Mouse (Mus musculus): Measurements from ENCODE around the gene Tcf7l2. TPM values are rescaled to one million over a fixed set of nuclear protein-coding genes. Genes with fewer than 3 reads are reported as not detected.

Gene Tcf7l2
- polyA plus RNA-seq, 1 experiment from 2014 or later, result 29.6 TPM

- no peak overlapping the region for H3K4me2 ChIP-seq
Measured at GRCm38 (mm10) chr19:55911941-55912340, 170.3 kb downstream of the Tcf7l2 start.

DNA sequence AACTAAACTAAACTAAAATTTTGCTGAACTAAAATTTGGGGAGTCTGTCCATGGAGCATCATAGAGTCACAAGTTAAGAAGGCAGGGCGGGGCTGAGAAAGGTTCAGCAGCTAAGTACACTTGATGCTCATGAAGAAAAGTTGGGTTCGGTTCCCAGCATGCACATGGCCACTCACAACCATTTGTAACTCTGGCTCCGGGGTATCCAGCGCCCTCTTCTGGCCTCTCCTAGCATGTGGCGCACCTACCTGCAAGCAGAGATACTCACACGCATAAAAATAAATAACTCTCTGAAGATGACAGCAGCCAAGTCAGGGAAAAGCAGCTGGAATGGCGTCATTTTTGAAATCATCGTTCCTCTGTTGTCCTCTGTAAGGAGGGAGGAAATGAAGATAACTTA lies 171.2 kb downstream of the Tcf7l2 start:
- Histone ChIP-seq H3K36me3 (peaks cover 10% of the 10 kb centered on the region), H3K9ac (no peak overlapping the region), H3K27me3 (no peaks in the 10 kb centered on the region), H3K4me1 (replicated peaks) (peaks cover 29% of the 10 kb centered on the region), H3K9me3 (no peaks in the 10 kb centered on the region), H3K27ac (no peak overlapping the region), H3K4me2 (no peak overlapping the region), H3K4me3 (no peak overlapping the region)
- no peak for ATAC-seq (ENCODE audit: low FRiP score)
- WGBS, result 93% methylated on average over 8 of the region's 8 CpGs

More at GRCm38 (mm10) chr19:55911941-55912340, 170.3 kb downstream of the Tcf7l2 start:
- H3K27me3 ChIP-seq, result 0 out of 2 replicates have a peak, but pooled peaks cover under 1% of the 10 kb centered on the region
- H3K27ac ChIP-seq, result no peak overlapping the region
- 67% methylated on average over 8 of the region's 8 CpGs for WGBS
- peaks cover 29% of the 10 kb centered on the region for H3K4me1 ChIP-seq (replicated peaks)
- H3K9ac ChIP-seq, result no peak overlapping the region
- H3K4me3 ChIP-seq, result no peak overlapping the region
- ATAC-seq (ENCODE audit: low FRiP score), result no peak
- no peaks in the 10 kb centered on the region for H3K9me3 ChIP-seq
- peaks cover 7% of the 10 kb centered on the region; the same call in 1 of the 2 replicates for H3K36me3 ChIP-seq

GRCm38 (mm10) chr19:55913585-55913984 lies 172.0 kb downstream of the Tcf7l2 start:
- H3K27me3 ChIP-seq, result no peaks in the 10 kb centered on the region
- no peak overlapping the region for H3K9ac ChIP-seq
- no peak for ATAC-seq (ENCODE audit: low FRiP score)
- WGBS, result 57% methylated on average over 10 of the region's 10 CpGs
- H3K4me2 ChIP-seq, result no peak overlapping the region
- peaks cover 29% of the 10 kb centered on the region for H3K4me1 ChIP-seq (replicated peaks)
- H3K27ac ChIP-seq, result no peak overlapping the region
- no peak overlapping the region for H3K4me3 ChIP-seq
- H3K9me3 ChIP-seq, result no peaks in the 10 kb centered on the region
- peaks cover 10% of the 10 kb centered on the region for H3K36me3 ChIP-seq

DNA sequence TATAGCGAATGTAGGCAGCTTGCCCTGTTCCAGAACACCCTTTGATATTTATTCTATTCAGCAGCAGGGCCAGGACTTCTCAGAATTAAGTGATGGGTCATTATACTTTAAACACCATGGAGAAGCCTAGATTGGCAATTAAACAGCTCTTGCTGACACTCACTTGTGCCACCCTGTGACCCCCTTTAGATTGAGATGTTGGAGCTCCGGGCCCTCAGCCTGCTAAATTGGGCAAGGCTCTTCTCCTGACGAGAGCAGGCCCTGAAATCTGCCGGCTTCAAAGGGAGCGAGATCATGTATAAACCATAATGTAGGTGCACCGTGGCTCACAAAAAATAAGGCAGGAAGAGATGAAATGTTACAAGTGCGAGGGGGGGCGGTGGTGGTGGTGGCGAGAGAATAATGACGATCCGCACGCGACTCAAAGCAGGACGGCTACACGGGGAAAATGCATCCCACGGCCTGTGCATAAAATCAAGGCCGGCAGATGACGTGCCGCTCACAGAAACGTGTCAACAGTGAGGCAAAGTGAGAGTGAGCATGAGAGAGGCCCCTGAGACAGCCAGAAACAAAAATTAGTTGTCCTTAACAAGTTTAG lies 173.1 kb downstream of the Tcf7l2 start:
- ATAC-seq (ENCODE audit: low FRiP score), result no peak
- no peak overlapping the region for H3K9ac ChIP-seq
- no peak overlapping the region for H3K27ac ChIP-seq
- H3K4me2 ChIP-seq, result no peak overlapping the region
- no peaks in the 10 kb centered on the region for H3K27me3 ChIP-seq
- no peak overlapping the region for H3K4me3 ChIP-seq
- H3K36me3 ChIP-seq, result peaks cover 14% of the 10 kb centered on the region
- no peaks in the 10 kb centered on the region for H3K9me3 ChIP-seq
- H3K4me1 ChIP-seq (replicated peaks), result peaks cover 20% of the 10 kb centered on the region
- WGBS, result 63% methylated on average over 20 of the region's 20 CpGs

GRCm38 (mm10) chr19:55915506-55915905 lies 173.9 kb downstream of the Tcf7l2 start:
- peaks cover 19% of the 10 kb centered on the region for H3K4me1 ChIP-seq (replicated peaks)
- H3K36me3 ChIP-seq, result peaks cover 18% of the 10 kb centered on the region
- H3K9me3 ChIP-seq, result no peaks in the 10 kb centered on the region
- no peak for ATAC-seq (ENCODE audit: low FRiP score)
- 85% methylated on average over 7 of the region's 7 CpGs for WGBS
- H3K4me2 ChIP-seq, result no peak overlapping the region
- H3K4me3 ChIP-seq, result no peak overlapping the region
- no peak overlapping the region for H3K9ac ChIP-seq
- H3K27ac ChIP-seq, result no peak overlapping the region
- H3K27me3 ChIP-seq, result no peaks in the 10 kb centered on the region

DNA sequence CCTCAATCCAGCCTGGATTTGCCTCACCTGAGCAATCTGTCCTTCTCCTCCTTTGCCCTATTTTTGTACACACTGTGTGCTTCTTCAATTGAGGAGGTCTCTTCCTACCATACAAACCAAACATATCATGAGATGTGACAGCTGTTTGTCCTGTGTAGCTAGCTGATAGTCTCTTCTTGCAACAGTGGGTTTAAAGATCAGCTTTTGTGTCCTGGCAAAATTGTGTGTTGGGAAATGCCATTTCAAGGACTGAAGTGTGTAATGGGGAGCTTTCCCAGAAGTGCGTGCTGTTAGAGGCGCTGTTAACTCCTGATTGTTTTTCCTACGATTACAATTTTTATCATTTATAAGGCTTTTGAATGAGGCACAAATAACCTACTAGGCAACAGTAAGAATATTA lies 174.6 kb downstream of the Tcf7l2 start:
- Histone ChIP-seq H3K4me3 (no peak overlapping the region), H3K9ac (no peak overlapping the region), H3K27me3 (no peaks in the 10 kb centered on the region), H3K36me3 (peaks cover 18% of the 10 kb centered on the region), H3K4me1 (replicated peaks) (peaks cover 19% of the 10 kb centered on the region), H3K27ac (no peak overlapping the region), H3K9me3 (no peaks in the 10 kb centered on the region), H3K4me2 (no peak overlapping the region)
- WGBS, result 96% methylated on average over 3 of the region's 3 CpGs
- no peak for ATAC-seq (ENCODE audit: low FRiP score)

DNA sequence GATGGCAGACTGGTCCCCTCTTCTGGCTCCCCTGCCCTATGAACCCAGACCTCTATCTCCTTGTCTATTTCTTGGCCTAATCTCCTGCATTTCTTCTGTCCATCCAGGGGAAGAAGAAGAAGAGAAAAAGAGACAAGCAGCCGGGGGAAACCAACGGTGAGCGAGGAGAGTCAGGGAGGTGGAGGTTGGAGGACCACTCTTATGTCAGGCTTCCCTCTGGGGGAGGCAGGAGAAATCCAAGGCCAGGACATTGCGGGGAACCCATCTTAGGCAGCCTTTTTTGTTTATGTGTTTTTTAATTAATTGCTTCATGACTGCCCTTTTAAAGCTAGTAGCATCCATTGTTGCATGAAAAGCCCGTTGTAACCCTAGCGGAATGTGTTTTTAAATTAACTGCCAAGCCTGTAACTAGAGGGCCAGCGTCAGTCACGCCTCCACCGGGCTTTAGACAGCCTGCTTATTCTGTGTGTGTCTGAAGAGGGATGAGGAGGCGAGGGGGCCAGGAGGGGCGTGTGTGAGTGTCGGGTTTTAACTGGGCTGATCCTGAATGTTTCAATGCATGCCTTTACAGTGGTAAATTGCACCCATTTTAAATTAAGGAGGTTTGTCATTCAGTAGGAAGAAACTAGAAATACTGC lies 182.3 kb downstream of the Tcf7l2 start:
- H3K27ac ChIP-seq, result no peak overlapping the region
- WGBS, result 12% methylated on average over 12 of the region's 12 CpGs
- no peak for ATAC-seq (ENCODE audit: low FRiP score)

GRCm38 (mm10) chr19:55924800-55925199 lies 183.2 kb downstream of the Tcf7l2 start:
- Histone ChIP-seq H3K4me2 (no peak overlapping the region), H3K9ac (no peak overlapping the region), H3K27ac (no peak overlapping the region), H3K9me3 (no peaks in the 10 kb centered on the region), H3K4me1 (replicated peaks) (peaks cover 10% of the 10 kb centered on the region), H3K36me3 (0 out of 2 replicates have a peak, but pooled peaks cover 3% of the 10 kb centered on the region), H3K4me3 (no peak overlapping the region), H3K27me3 (0 out of 2 replicates have a peak, but pooled peaks cover 8% of the 10 kb centered on the region)
- ATAC-seq (ENCODE audit: low FRiP score), result no peak
- WGBS, result 86% methylated on average over 4 of the region's 4 CpGs

More for the DNA sequence above, 182.3 kb downstream of the Tcf7l2 start:
- H3K4me1 ChIP-seq (replicated peaks), result peaks cover 10% of the 10 kb centered on the region
- H3K9ac ChIP-seq, result no peak overlapping the region
- 0 out of 2 replicates have a peak, but pooled peaks cover 8% of the 10 kb centered on the region for H3K27me3 ChIP-seq
- H3K9me3 ChIP-seq, result no peaks in the 10 kb centered on the region
- H3K4me3 ChIP-seq, result no peak overlapping the region
- H3K36me3 ChIP-seq, result 0 out of 2 replicates have a peak, but pooled peaks cover 8% of the 10 kb centered on the region
- H3K4me2 ChIP-seq, result no peak overlapping the region

DNA sequence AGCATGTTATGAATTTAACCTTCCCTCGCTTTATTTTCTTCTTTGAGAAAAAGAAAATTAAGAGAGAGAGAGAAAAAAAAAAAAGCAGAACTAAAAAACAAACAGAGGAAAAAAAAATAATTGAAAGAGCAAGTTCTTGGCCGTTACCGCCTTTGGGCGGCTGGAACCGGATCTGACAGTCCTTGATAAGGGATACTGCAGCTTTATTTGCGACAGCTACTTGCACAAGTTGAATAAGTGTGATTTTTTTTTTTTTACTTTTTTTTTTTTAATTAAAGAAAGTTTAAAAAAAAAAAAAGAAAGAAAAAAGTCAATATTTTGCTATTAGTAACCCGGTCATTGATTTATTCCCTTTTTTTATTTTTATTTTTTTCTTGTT lies 183.8 kb downstream of the Tcf7l2 start:
- Histone ChIP-seq H3K4me3 (no peak overlapping the region), H3K4me2 (no peak overlapping the region), H3K9ac (no peak overlapping the region), H3K27ac (no peak overlapping the region), H3K9me3 (no peaks in the 10 kb centered on the region), H3K4me1 (replicated peaks) (peaks cover 10% of the 10 kb centered on the region), H3K36me3 (no peaks in the 10 kb centered on the region), H3K27me3 (0 out of 2 replicates have a peak, but pooled peaks cover 8% of the 10 kb centered on the region)
- no peak for ATAC-seq (ENCODE audit: low FRiP score)
- 71% methylated on average over 7 of the region's 7 CpGs for WGBS

GRCm38 (mm10) chr19:55925804-55926521 lies 184.3 kb downstream of the Tcf7l2 start:
- Histone ChIP-seq H3K27me3 (0 out of 2 replicates have a peak, but pooled peaks cover 8% of the 10 kb centered on the region), H3K36me3 (no peaks in the 10 kb centered on the region), H3K4me2 (no peak overlapping the region), H3K9ac (no peak overlapping the region), H3K4me1 (replicated peaks) (peaks cover 10% of the 10 kb centered on the region), H3K4me3 (no peak overlapping the region), H3K27ac (no peak overlapping the region), H3K9me3 (no peaks in the 10 kb centered on the region)
- ATAC-seq (ENCODE audit: low FRiP score), result no peak
- 67% methylated on average over 16 of the region's 16 CpGs for WGBS

DNA sequence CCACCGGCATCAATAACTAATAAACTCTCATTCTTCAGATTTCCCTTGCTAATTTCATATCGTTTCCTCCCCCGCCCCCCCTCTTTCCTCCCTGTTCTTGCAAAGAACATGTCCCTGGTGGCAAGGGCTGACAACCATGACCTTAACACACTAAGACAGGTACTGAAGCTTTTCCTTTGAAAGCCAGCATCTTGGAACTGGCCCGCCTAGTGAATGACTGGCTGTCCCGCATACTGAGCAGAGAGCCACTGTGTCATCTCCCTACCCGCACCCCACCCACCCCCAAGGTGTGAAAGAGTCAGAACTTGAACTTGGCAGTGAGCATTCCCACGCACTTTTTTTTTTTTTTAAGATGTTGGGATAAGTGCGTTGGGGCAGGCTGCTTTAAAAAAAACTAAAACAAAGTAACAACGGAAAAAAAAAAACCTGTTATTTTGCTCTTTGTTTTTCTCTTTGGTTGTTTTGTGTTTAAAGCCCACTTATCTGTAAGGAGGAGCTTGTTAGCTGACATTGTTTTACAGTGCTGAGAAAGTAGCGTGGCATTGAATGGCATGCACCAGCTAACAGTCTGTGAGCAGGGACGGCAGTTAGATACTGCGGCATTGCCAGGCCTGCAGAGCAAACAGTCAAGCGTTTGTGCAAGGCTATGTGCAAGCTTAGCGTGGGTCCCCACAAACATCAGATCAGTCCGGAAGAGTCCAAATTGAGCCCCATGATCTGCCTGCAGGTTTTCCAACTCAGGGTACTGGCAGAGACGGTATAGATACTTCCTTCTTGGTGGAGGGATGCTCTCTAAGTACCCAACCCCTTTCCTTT lies 185.4 kb downstream of the Tcf7l2 start:
- Histone ChIP-seq H3K36me3 (peaks cover 6% of the 10 kb centered on the region; the same call in 1 of the 2 replicates), H3K9ac (no peak overlapping the region), H3K9me3 (no peaks in the 10 kb centered on the region), H3K4me3 (no peak overlapping the region), H3K27ac (no peak overlapping the region), H3K4me1 (replicated peaks) (peaks cover 10% of the 10 kb centered on the region), H3K27me3 (0 out of 2 replicates have a peak, but pooled peaks cover 8% of the 10 kb centered on the region), H3K4me2 (no peak overlapping the region)
- 86% methylated on average over 16 of the region's 16 CpGs for WGBS
- ATAC-seq (ENCODE audit: low FRiP score), result no peak

DNA sequence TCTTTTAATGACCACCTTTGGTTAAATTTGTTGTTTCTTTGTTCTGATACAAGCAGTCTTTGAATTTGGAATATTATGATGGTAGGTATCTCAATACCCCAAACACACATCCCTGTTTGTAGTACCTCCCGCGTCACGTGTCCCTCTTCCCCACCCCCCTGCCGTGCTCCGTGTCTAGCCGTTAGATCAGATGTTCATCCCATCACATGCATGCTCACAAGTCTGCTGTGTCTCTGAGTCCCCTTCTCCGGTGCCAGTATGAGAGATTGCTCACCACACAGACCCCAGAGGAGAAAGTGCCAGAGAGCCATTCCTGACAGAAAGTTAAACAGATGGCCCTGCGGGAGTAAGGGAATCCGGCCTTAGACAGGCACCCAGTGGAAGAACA lies 186.0 kb downstream of the Tcf7l2 start:
- Histone ChIP-seq H3K9ac (no peak overlapping the region), H3K36me3 (peaks cover 6% of the 10 kb centered on the region; the same call in 1 of the 2 replicates), H3K9me3 (no peaks in the 10 kb centered on the region), H3K4me1 (replicated peaks) (peaks cover 10% of the 10 kb centered on the region), H3K27me3 (0 out of 2 replicates have a peak, but pooled peaks cover 4% of the 10 kb centered on the region), H3K4me3 (no peak overlapping the region), H3K27ac (no peak overlapping the region), H3K4me2 (no peak overlapping the region)
- WGBS, result 89% methylated on average over 9 of the region's 9 CpGs
- no peak for ATAC-seq (ENCODE audit: low FRiP score)
